Mouse (Mus musculus): ENCODE data around the gene Chmp1a.

DNA sequence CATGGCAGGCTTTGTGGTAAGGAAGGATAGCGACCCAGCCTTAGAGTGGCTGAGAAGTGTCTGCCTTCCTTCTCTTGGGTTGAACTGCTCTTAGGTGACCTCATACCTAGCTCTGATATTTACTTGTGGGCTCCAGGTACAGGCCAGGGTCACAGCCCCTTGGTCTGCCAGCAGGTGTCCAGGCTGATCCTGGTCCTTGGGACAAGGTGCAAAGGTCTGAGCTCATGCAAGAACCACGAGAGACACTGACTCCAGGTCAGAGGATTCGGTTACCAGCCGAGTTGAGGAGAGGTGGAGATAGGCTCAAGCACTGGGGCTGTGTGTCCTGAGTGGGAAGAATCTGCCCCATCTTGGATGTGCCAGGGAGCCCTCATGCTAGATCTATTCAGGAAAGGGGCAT is 31.8 kb upstream of the Chmp1a start:
- TF ChIP-seq POLR2AphosphoS2 (IDR thresholded peaks at IDR 0.05; ENCODE audit: insufficient read length, low read depth): no peak
- TF ChIP-seq POLR2A (IDR thresholded peaks at IDR 0.05; ENCODE audit: insufficient read length, low read depth): no peak
- no peak for TF ChIP-seq MAX (IDR thresholded peaks at IDR 0.05; ENCODE audit: low read depth)

Data from myocyte (in vitro differentiated cells).